Mouse (Mus musculus) erythroblast, embryonic 14.5 days (primary cell): ENCODE measurements around the gene 4921517D22Rik.

Experiments used
- GATA1 ChIP-seq: IDR thresholded peaks from 2 replicates; pipeline ENCODE4 v1.6.1; 2012; ENCODE audit warnings: low read length, inconsistent platforms, mixed read lengths
- TAL1 ChIP-seq: IDR thresholded peaks from 3 replicates; pipeline ENCODE4 v1.6.1; 2012; ENCODE audit warnings: low read length, inconsistent platforms, mixed read lengths

- TF ChIP-seq TAL1 (no peak), GATA1 (no peak)
Measured at GRCm38 (mm10) chr13:59689843-59690242, 4.1 kb downstream of the 4921517D22Rik start.
